Mouse (Mus musculus) G1E (cell line): Measurements from ENCODE around the gene Sorbs1. TPM values are rescaled to one million over a fixed set of nuclear protein-coding genes. Genes with fewer than 3 reads are reported as not detected.

Source experiments
- ATAC-seq: 2 replicates; pipeline ENCODE4 v1.8.0; 2016; ENCODE audit warnings: mild to moderate bottlenecking; ENCODE audit not compliant: insufficient number of reproducible peaks, poor library complexity, low FRiP score, severe bottlenecking; ENCODE audit errors: extremely low read depth
- DNase-seq: peaks from one replicate; pipeline ENCODE4 v3.0.0; 2012; ENCODE audit warnings: low spot score
- H3K27me3 ChIP-seq: 2 replicates; pipeline ENCODE4 v1.6.1; 2012; ENCODE audit warnings: mild to moderate bottlenecking, low read length, inconsistent platforms; ENCODE audit not compliant: insufficient read depth
- H3K36me3 ChIP-seq: replicated peaks from 2 replicates; pipeline ENCODE3; 2012; ENCODE audit warnings: mild to moderate bottlenecking, inconsistent platforms
- H3K4me1 ChIP-seq: 2 replicates; pipeline ENCODE4 v1.6.1; 2012; ENCODE audit warnings: low read depth, low read length, inconsistent platforms, mixed read lengths; ENCODE audit not compliant: insufficient read depth
- H3K4me3 ChIP-seq: 2 replicates; pipeline ENCODE4 v1.5.1; 2012; ENCODE audit warnings: low read depth, mild to moderate bottlenecking, inconsistent platforms, low read length, moderate library complexity, mixed read lengths
- H3K9me3 ChIP-seq: replicated peaks from 2 replicates; pipeline ENCODE4 v1.6.1; 2012; ENCODE audit warnings: inconsistent platforms
- CTCF ChIP-seq: IDR thresholded peaks from 2 replicates; pipeline ENCODE4 v1.5.1; 2012; ENCODE audit warnings: low read depth, low read length, inconsistent platforms, mixed read lengths
- GATA1 ChIP-seq: IDR thresholded peaks from 2 replicates; pipeline ENCODE4 v1.6.1; 2012; ENCODE audit warnings: borderline replicate concordance, low read length, inconsistent platforms, mixed read lengths
- GATA2 ChIP-seq: IDR thresholded peaks from 2 replicates; pipeline ENCODE4 v1.6.1; 2012; ENCODE audit warnings: low read depth, low read length, inconsistent platforms, borderline replicate concordance
- POLR2AphosphoS5 ChIP-seq: IDR thresholded peaks from 2 replicates; pipeline ENCODE4 v1.6.1; 2012; ENCODE audit warnings: low read depth, low read length, inconsistent platforms; ENCODE audit not compliant: insufficient replicate concordance
- TAL1 ChIP-seq: conservative IDR thresholded peaks from 2 replicates; pipeline ENCODE4 v1.6.1; 2012; ENCODE audit warnings: low read depth, low read length, inconsistent platforms, mixed read lengths
- polyA plus RNA-seq: library from polyadenylated mRNA; stranded (reverse); fragments of >175 nt; gene quantifications from 2 replicates; pipeline ENCODE4 v1.2.3, GENCODE M21; 2012
- total RNA-seq, 2 experiments: library from RNA; stranded (forward) in 1 of 2; stranded (reverse) in 1 of 2; fragments of 200-1000 nt in 1 of 2; fragments of >200 nt in 1 of 2; fragmentation: Nextera tagmentation in 1 of 2; gene quantifications; 2 replicates each; pipeline ENCODE4 v1.2.3; 2014 to 2017

The Sorbs1 gene
- total and polyA plus RNA-seq, 3 experiments, result 9.2 to 64.2 (median 19.2) TPM

DNA sequence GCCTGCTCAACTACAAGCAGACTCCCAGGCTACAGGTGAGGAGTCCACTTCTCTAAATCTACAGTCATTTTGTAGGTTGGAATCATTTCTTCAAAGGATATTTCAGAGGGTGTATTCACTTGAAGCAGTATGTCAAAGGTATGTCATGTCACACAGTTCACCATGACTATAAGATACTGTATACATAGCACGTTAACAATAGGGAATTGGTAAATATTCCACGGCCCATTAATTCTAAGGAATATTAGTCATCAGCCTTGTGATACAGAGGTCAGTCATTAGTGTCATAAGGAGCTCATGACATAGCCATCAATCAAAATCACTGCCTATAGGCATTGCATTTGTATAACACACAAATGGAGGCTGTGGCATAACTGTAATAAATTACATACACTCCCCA, 228.9 kb downstream of the Sorbs1 start:
- TF ChIP-seq CTCF (no peak), GATA2 (no peak), GATA1 (no peak), TAL1 (no peak), POLR2AphosphoS5 (no peak)
- no peaks in the 10 kb centered on the region for H3K36me3 ChIP-seq

DNA sequence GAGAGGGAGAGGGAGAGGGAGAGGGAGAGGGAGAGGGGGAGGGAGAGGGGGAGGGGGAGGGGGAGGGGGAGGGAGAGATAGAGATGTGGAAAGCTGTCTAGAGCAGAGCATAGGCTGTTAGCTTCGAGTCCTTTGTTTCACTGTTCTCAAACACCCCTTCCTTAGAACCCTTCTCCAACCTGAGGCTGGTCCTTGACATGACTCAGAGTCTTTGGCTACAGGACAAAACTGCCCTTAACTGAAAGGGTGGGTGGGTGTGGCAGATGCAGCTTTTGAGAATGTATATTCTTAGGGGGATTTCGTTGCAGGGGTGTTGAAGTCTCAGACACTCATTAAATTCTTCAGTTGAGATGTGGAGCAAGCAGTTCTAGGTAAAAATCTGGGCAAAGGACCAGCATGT, 230.2 kb downstream of the Sorbs1 start:
- Histone ChIP-seq H3K4me3 (no peak overlapping the region), H3K36me3 (no peaks in the 10 kb centered on the region), H3K27me3 (no peaks in the 10 kb centered on the region; the same call in 1 of the 2 replicates), H3K4me1 (no peaks in the 10 kb centered on the region), H3K9me3 (no peaks in the 10 kb centered on the region)
- ATAC-seq, result no peak
- DNase-seq, result no peak
- no peak for TF ChIP-seq GATA1
- no peak for TF ChIP-seq CTCF
- no peak for TF ChIP-seq POLR2AphosphoS5

More for the DNA sequence above, 228.9 kb downstream of the Sorbs1 start:
- Histone ChIP-seq H3K9me3 (no peaks in the 10 kb centered on the region), H3K27me3 (no peaks in the 10 kb centered on the region; the same call in 1 of the 2 replicates), H3K4me3 (no peak overlapping the region), H3K4me1 (no peaks in the 10 kb centered on the region)
- ATAC-seq, result no peak
- no peak for DNase-seq

- no peak for TF ChIP-seq GATA1
- no peak for TF ChIP-seq POLR2AphosphoS5
- no peak for TF ChIP-seq GATA2
- TF ChIP-seq CTCF, result no peak
- no peak for TF ChIP-seq TAL1
- Histone ChIP-seq H3K4me1 (no peaks in the 10 kb centered on the region), H3K4me3 (no peak overlapping the region), H3K9me3 (no peaks in the 10 kb centered on the region), H3K36me3 (no peaks in the 10 kb centered on the region), H3K27me3 (peaks cover 11% of the 10 kb centered on the region)
- no peak for DNase-seq
- ATAC-seq, result no peak
Observed at GRCm38 (mm10) chr19:40278372-40279023, 235.1 kb downstream of the Sorbs1 start.

DNA sequence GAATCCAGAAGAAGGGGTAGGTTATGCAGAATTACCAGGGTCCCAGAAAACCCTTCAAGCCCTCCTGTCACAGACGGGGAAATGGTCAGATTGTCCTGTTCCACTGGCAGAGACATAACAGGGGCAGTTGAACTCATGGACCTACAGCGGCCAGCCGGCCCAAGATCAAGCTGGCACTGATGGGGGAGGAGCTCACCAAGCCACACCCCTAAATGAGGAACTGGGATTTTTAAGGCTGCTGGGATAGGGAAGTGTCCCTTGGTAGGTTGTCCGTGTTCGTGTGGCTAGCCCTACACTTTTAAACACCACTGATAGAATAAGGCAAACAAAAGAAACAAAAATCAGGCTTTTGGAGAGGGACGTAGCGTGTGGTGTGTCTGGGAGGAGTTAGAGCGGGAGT, 236.1 kb downstream of the Sorbs1 start:
- Histone ChIP-seq H3K4me1 (no peaks in the 10 kb centered on the region), H3K27me3 (peaks cover 15% of the 10 kb centered on the region), H3K4me3 (no peak overlapping the region), H3K36me3 (no peaks in the 10 kb centered on the region), H3K9me3 (no peaks in the 10 kb centered on the region)
- ATAC-seq (no peak), DNase-seq (no peak)
- no peak for TF ChIP-seq GATA2
- TF ChIP-seq TAL1, result no peak
- TF ChIP-seq GATA1, result no peak
- no peak for TF ChIP-seq CTCF
- TF ChIP-seq POLR2AphosphoS5, result no peak

GRCm38 (mm10) chr19:40275401-40276188, 238.0 kb downstream of the Sorbs1 start:
- no peak overlapping the region for H3K4me3 ChIP-seq
- no peaks in the 10 kb centered on the region for H3K36me3 ChIP-seq
- ATAC-seq (no peak), DNase-seq (no peak)
- H3K27me3 ChIP-seq, result peaks cover 26% of the 10 kb centered on the region
- no peaks in the 10 kb centered on the region; the same call in 1 of the 2 replicates for H3K9me3 ChIP-seq
- TF ChIP-seq GATA2, result no peak
- no peak for TF ChIP-seq POLR2AphosphoS5
- TF ChIP-seq TAL1, result no peak
- no peak for TF ChIP-seq CTCF
- no peak for TF ChIP-seq GATA1
- 0 out of 2 replicates have a peak, but pooled peaks cover 4% of the 10 kb centered on the region for H3K4me1 ChIP-seq

DNA sequence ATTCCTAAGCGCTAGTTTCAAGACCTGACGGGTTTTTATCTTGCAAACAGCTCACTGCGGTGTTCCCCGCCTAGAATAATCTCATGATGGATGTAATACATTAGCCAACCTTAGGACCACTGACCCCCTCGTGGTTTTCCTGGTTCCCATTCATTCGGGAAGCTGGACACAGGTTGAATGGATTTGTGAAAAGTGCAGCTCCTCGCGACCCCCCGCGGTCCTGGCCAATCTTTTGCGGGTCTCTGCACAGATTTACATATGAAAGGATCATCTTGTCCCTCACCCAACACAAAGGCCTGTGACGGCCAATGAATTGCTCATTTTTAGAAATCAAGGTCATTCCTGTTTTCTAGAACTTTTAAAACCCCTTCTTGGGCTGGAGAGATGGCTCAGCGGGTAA, 240.9 kb downstream of the Sorbs1 start:
- DNase-seq (no peak), ATAC-seq (no peak)
- TF ChIP-seq GATA1, result no peak
- no peak for TF ChIP-seq POLR2AphosphoS5
- TF ChIP-seq CTCF, result no peak
- TF ChIP-seq TAL1, result no peak
- TF ChIP-seq GATA2, result no peak
- Histone ChIP-seq H3K4me3 (no peak overlapping the region), H3K9me3 (no peaks in the 10 kb centered on the region; the same call in 1 of the 2 replicates), H3K4me1 (0 out of 2 replicates have a peak, but pooled peaks cover 4% of the 10 kb centered on the region), H3K27me3 (peaks cover 28% of the 10 kb centered on the region), H3K36me3 (no peaks in the 10 kb centered on the region)
